Mouse (Mus musculus): Measurements from ENCODE around the gene Gpc2. TPM values are rescaled to one million over a fixed set of nuclear protein-coding genes. Genes with fewer than 3 reads are reported as not detected.

The Gpc2 gene
- total RNA-seq (2021): under 1 TPM in 1 of 2 experiments, not detected in 1; 0.15 TPM
- long read RNA-seq, experiment 1: 0 reads
- long read RNA-seq, experiment 2: 0 reads

DNA sequence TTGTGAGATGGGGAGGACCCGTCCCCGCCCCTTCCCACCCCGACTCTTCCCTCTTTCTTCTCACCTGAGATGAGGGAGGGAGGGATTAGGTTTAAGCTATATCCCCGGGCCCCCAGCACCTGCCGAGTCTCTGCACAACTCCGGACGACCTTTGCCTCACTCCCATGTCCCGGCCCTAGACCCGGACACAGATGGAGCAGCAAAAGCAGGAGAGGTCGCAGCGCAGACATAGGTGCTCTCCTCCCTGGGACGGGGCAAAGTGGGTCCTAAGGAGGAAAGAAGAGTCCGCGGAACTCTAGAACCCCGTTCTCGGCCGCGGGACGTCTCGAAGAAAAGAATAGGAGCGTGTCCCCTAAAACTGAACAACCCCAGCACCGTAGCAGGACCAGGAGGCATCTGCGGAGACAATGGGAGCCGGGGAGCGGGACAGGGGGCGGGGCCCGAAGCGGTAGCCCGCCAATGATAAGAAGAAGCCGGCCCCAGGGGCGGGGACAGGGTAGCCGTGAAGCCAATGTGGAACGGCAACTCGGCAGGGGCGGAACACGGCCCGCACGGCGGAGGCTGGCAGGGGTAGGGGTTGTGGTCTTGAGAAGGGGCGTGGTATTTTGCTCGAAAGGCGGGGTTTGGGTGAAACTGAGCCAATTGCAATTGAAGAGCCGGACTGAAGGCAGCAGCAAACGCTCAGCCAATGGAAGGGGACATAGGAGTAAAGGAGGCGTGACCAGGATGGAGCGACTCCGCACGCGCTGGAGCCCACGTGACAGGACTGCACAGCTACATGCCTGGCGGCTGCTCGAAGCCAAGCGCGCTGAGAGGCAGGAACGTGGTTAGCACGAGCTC is at the start of gene Gpc2, which contains the start of the genes Gm43720 and Stag3:
Gpc2 (minus strand) TSS at position 421 of the 840 bp plus-strand sequence.
Gm43720 (minus strand) TSS at position 374 of the 840 bp plus-strand sequence.
Stag3 (plus strand) TSS at position 656 of the 840 bp plus-strand sequence.
- peak; percentile 75 to 88 for DNase-seq

- DNase-seq: no peak
Measured at GRCm38 (mm10) chr5:138312795-138313194, 33.0 kb upstream of the Gpc2 start.

GRCm38 (mm10) chr5:138299613-138300012 is 19.8 kb upstream of the Gpc2 start:
- DNase-seq: no peak

GRCm38 (mm10) chr5:138294158-138294557 is 14.4 kb upstream of the Gpc2 start:
- no peak for DNase-seq

- DNase-seq: no peak
Measured at GRCm38 (mm10) chr5:138291638-138292037, 11.8 kb upstream of the Gpc2 start.

GRCm38 (mm10) chr5:138287861-138288260 is 8.1 kb upstream of the Gpc2 start:
- DNase-seq: no peak

DNA sequence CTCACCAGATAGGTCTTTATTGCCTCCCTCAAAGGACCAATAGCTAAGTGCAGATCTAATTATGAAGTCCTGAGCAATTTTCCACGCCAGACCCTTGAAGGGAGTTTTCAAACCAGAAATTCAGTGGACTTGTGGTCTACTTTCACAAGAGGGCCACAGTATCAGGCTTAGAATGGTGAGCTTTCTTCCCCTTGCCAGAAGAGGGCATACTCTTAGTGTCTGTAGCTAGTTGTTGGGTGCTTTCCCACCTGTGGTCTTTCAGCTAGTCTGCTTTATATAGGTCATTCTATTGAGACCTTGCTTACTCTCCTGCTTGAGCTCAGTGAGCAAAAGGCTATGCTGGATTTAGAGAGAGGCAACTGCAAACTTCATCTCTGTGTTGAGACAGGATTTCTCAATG is 3.7 kb upstream of the Gpc2 start:
- DNase-seq: no peak

DNA sequence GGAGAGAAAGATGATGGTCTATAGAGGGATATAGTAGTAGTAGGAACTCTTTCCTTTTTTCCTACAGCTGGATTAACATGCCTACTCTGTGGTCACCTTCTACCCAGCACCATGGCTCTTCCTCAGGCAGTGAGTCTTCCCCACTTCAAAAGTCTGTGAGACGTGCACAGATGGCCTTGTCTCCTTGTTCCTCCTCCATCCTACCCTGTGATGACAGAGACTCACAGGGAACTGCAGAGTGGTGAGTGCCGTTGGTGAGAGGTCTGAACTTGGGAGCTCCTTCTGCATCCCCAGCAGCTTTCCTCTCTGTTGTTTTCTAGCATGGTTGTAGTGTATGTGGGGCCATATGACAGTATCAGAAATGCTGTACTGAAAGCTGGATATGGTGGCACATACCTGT is 2.0 kb upstream of the Gpc2 start:
- DNase-seq: no peak

DNA sequence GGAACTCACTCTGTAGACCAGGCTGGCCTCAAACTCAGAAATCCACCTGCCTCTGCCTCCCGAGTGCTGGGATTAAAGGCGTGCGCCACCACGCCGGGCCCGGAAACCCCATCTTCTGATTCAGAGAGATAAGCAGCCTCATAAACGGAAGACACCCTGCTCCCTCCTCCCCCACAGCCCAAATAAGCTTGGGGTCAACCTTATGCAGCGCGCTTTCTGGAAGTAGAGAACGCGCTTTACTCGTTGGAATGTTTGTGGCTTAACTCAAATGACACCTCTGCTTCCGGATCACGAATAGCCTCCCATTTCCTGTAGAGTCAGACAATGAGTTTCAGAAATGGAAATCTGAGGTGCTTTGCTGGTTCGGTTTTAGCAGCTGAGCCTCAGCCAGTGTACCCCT is 1.0 kb upstream of the Gpc2 start:
- DNase-seq: no peak

- DNase-seq: no peak
Measured at GRCm38 (mm10) chr5:138280425-138280768, 592 bp upstream of the Gpc2 start.

DNA sequence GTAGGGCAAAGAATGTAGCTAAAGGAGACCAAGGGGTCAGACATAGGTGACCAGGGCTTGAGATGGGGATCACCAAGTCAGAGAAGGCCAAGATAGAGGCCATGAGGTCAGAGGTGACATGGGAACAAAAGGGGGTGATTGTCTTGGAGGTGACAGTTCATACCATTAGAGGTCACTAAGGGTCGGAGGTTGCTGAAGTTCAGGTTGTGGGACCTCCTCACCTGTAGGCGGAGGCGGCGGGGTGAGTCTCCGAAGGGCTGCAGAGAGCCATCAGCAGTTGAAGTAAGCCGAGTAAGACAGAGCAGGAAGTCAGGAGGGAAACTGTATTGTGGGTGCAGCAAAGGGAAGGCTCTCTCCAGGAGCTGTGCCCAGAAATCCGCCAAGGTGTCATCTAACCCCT is 1.8 kb downstream of the Gpc2 start:
- DNase-seq: no peak

DNA sequence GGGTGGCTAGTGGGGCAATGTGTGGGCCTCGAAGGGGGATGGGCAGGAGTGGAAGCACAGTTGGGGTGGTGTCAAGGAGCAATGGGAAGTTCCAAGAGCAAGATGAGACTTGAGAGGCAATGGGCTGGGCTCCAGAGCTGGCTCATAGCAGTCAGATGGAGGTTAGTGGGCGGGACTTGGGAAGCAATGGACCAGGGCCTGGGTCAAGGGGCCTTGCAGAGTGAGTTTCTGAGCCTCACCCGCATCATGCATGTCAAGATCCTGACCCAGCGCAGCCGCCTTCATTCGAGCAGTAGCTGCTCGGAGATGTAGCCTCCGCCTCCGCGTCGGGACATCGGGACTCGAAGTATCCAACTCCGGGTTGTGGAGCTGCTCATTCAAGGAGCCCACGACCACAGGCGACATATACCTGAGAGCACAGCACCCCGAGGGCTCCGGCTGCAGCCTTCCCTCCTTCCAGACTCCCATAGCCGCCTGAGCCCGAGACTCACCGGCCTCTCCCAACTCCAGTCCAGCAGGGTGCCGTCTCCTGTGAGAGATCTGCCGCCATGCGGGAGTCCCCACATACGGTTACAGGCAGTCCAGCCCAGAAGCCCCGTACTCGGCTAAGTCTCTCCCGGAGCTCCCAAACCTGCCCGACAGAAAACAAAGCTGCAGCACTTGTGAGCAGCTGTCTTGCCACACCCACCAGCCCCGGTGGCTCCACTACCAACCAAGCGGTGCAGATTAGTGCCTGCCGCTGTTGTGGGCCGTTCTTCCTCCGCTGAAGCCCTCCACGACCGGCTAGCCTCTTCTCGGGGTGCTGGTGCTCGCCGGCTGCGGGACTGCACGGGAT is 4.4 kb downstream of the Gpc2 start:
- DNase-seq: no peak

- DNase-seq: no peak
Measured at GRCm38 (mm10) chr5:138274186-138274585, 5.6 kb downstream of the Gpc2 start.

- DNase-seq: peak; percentile 70
Measured at GRCm38 (mm10) chr5:138272409-138272923, 7.3 kb downstream of the Gpc2 start, which contains the start of gene Gal3st4. TSS of gene Gal3st4 (minus strand) at chr5:138272840.

DNA sequence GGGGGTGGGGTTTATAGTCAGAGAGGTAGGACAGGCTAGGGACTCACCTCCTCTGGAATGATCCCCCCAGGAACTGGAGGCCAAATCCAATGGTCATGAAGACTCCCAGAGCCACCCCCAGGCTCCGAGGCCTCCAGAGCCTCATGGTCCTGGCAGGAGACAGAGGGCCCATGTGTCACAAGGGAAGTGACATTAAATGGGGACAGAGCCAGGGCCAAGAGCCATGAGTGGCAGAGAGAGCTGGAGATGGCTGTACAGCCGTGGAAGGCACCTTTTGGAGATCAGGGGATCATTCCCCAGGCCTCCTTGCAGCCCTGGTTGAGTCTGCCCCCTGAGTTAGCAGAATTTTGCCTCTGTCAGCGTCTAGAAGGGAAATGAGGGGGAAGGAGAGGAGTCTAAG is 8.6 kb downstream of the Gpc2 start:
- DNase-seq: no peak

DNA sequence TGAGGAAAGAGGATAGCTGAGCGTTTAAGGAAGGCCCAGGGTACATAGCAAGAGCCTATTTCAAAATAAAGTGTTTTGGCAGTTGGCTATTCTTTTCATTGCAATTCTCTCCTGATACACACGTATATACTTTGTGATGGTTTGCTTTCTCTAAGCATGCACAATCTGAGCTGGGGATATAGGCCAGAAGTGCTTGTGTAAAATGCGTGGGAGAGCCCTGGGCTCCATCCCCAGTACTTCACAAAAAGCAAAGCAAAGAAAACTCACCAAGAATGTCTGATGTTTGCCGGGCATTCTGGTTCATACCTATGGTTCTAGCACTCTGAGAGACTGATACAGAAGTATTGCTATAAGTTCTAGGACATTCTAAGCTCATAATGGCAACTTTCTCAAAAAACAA is 10.8 kb downstream of the Gpc2 start:
- no peak for DNase-seq

DNA sequence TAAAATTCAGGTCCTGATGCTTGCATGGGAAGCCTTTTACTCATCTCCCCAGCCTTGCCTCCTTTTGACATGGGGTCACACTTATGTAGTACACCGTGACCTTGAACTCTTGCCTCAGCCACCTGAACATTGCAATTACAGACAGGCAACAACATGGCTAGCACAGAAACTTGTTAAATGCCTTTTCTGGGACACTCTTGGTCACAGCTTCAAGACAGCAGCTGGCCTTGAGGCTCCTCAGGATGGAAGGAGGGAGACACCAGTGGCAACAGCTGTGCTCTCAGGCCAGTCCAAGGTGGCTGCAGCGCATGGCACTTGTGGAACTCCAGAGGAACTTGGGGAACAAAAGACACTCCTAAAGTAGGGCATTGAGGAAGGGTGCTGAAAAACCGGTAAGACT is 12.7 kb downstream of the Gpc2 start:
- DNase-seq: no peak

DNA sequence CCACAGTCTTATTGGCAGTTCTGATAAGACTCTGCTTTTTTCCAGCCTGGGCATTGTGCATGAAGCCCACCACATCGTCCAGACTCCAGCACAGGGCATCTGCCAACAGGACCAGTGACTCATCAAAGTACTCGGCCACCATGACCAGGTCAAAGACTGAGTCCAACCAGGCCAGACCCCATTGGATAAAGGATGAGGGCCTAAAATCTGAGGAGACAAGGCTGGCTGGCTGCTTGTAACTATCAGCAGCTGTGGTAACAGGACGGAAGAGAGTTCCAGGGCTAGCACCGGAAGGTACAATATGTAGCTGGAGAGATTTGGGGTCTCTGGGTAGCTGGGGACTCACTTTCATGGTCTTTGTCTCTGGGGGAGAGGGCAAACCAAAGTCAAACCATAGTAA is 14.1 kb downstream of the Gpc2 start:
- DNase-seq: no peak

DNA sequence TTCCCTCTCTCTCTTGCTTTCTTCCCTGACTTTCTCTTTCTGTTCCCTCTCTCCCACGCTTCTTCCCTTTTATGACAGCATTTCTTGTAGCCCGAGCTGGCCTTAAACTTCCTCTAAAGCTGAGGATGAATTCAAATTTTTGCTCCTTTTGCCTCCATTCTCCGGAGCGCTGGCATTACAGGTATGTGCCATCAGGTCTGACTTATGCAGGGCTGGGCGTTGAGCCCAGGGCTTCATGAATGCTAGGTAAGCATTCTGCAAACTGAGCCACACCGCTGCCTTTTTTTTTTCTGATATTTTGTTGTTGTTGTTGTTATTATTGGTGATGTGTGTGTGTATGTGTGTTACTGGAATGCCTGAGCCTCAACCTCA is 15.6 kb downstream of the Gpc2 start:
- DNase-seq: no peak

GRCm38 (mm10) chr5:138263260-138264206 is 16.3 kb downstream of the Gpc2 start, which contains the start of gene BC037034:
TSS of gene BC037034 (minus strand) at chr5:138264033.
- DNase-seq: peak; percentile 94

GRCm38 (mm10) chr5:138262582-138263240 is 17.1 kb downstream of the Gpc2 start:
- no peak for DNase-seq
